Mouse (Mus musculus): ENCODE data around the gene Nupl1.

DNA sequence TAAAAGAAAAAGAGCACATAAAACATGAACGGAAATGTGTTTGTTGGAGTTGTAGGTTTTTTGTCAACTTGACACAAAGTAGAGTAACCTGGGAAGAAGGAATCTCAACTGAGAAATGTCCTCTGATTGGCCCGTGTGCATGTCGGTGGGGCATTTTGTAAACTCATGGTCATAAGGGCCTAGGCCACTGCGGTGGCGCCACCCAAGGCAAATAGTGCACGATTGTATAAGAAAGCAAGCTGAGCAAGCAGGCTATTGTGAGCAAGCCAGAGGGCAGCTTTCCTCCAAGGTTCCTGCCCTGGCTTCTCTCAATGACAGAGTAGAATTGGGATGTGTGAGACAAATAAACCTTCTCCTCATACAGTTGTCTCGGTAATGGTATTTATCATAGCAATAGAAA is 42.1 kb downstream of the Nupl1 start:
- TF ChIP-seq POLR2A (IDR thresholded peaks at IDR 0.05; ENCODE audit: low read depth, low read length), result no peak
- TF ChIP-seq CTCF (conservative IDR thresholded peaks at IDR 0.05; ENCODE audit: insufficient read depth, insufficient read length, low read depth, low read length), result no peak
